Mouse (Mus musculus) B cell, adult 2 months (primary cell): ENCODE results near the gene 2010111I01Rik.

Source experiments
- DNase-seq, 2 experiments: peaks; one replicate each; pipeline ENCODE4 v3.0.0; 2022

2010111I01Rik gene

GRCm38 (mm10) chr13:63032304-63032830 lies 67.7 kb downstream of the 2010111I01Rik start:
- no peak for DNase-seq

GRCm38 (mm10) chr13:63032958-63033357 lies 68.3 kb downstream of the 2010111I01Rik start:
- no peak for DNase-seq

- no peak for DNase-seq
Observed at GRCm38 (mm10) chr13:63033364-63033763, 68.7 kb downstream of the 2010111I01Rik start.

- no peak for DNase-seq
Observed at GRCm38 (mm10) chr13:63034666-63035065, 70.0 kb downstream of the 2010111I01Rik start.

GRCm38 (mm10) chr13:63037906-63038305 lies 73.2 kb downstream of the 2010111I01Rik start:
- DNase-seq: no peak

- no peak for DNase-seq
Observed at GRCm38 (mm10) chr13:63038415-63038814, 73.7 kb downstream of the 2010111I01Rik start.

- no peak for DNase-seq
Observed at GRCm38 (mm10) chr13:63038871-63039270, 74.2 kb downstream of the 2010111I01Rik start.

GRCm38 (mm10) chr13:63039326-63039725 lies 74.6 kb downstream of the 2010111I01Rik start:
- no peak for DNase-seq

- no peak for DNase-seq
Observed at GRCm38 (mm10) chr13:63039848-63040247, 75.2 kb downstream of the 2010111I01Rik start.

GRCm38 (mm10) chr13:63045504-63046205 lies 81.0 kb downstream of the 2010111I01Rik start:
- DNase-seq: peak in 1 of 2 experiments; percentile 8

GRCm38 (mm10) chr13:63046206-63047020 lies 81.7 kb downstream of the 2010111I01Rik start:
- DNase-seq: peak; percentile 28 to 30

- DNase-seq: no peak
Observed at GRCm38 (mm10) chr13:63063706-63064105, 99.0 kb downstream of the 2010111I01Rik start.

GRCm38 (mm10) chr13:63066607-63067006 lies 101.9 kb downstream of the 2010111I01Rik start:
- no peak for DNase-seq

GRCm38 (mm10) chr13:63068371-63069136 lies 103.9 kb downstream of the 2010111I01Rik start:
- DNase-seq: no peak

GRCm38 (mm10) chr13:63071874-63072273 lies 107.2 kb downstream of the 2010111I01Rik start:
- DNase-seq: no peak

- DNase-seq: no peak
Observed at GRCm38 (mm10) chr13:63072376-63072775, 107.7 kb downstream of the 2010111I01Rik start.

- no peak for DNase-seq
Observed at GRCm38 (mm10) chr13:63073911-63074675, 109.4 kb downstream of the 2010111I01Rik start.

- DNase-seq: no peak
Observed at GRCm38 (mm10) chr13:63074676-63074991, 109.9 kb downstream of the 2010111I01Rik start.

- DNase-seq: no peak
Observed at GRCm38 (mm10) chr13:63075331-63075855, 110.7 kb downstream of the 2010111I01Rik start.

GRCm38 (mm10) chr13:63080191-63080590 lies 115.5 kb downstream of the 2010111I01Rik start:
- no peak for DNase-seq

- no peak for DNase-seq
Observed at GRCm38 (mm10) chr13:63080823-63081222, 116.1 kb downstream of the 2010111I01Rik start.

- no peak for DNase-seq
Observed at GRCm38 (mm10) chr13:63082555-63083136, 118.0 kb downstream of the 2010111I01Rik start.
